Mouse (Mus musculus): ENCODE measurements around the gene Pla2g15. TPM values are rescaled to one million over a fixed set of nuclear protein-coding genes. Genes with fewer than 3 reads are reported as not detected.

The Pla2g15 gene
- polyA plus RNA-seq, 1 experiment from 2014 or later: 7.7 TPM

DNA sequence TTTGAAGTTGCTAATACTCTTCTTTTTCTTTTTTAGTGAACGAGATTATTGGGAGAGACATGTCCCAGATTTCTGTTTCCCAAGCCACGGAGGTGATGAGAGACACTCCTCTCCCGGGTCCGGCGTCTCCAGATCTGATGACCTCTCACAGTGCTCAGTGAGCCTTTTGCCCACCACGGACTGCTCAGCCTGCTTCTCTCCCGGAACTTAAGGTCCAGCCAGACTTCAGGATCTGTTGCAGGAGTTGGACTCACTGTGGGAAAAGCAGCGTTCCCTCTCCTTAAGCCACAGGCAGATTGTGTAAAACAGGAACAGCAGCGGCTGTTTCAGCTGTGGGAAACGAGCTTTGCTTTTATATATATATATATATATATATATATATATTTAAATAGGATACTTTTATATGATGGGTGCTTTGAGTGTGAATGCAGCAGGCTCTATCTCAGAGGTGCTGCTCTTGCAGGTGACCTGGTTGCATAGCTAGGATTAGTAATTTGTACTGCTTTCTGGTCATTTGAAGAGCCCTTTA is 22.3 kb upstream of the Pla2g15 start:
- Histone ChIP-seq H3K36me3 (replicated peaks; ENCODE audit: insufficient read depth, low read length) (peaks cover 57% of the 10 kb centered on the region), H3K4me3 (ENCODE audit: low read depth, low read length) (no peak overlapping the region), H3K9me3 (ENCODE audit: low read length) (no peaks in the 10 kb centered on the region), H3K9ac (replicated peaks) (no peak overlapping the region), H3K4me1 (ENCODE audit: insufficient read depth) (peaks cover 5% of the 10 kb centered on the region; the same call in 1 of the 2 replicates), H3K4me2 (ENCODE audit: low read depth, low read length) (no peak overlapping the region), H3K27ac (ENCODE audit: low read depth) (no peak overlapping the region), H3K27me3 (ENCODE audit: insufficient read depth, low read length) (no peaks in the 10 kb centered on the region)
- WGBS (ENCODE audit: insufficient replicate concordance): 88% methylated on average over 10 of the region's 10 CpGs
- no peak for ATAC-seq
- DNase-seq: no peak
- no peak for TF ChIP-seq EP300 (IDR thresholded peaks at IDR 0.05; ENCODE audit: low read depth)
- TF ChIP-seq CTCF (IDR thresholded peaks at IDR 0.05; ENCODE audit: low read depth): no peak

DNA sequence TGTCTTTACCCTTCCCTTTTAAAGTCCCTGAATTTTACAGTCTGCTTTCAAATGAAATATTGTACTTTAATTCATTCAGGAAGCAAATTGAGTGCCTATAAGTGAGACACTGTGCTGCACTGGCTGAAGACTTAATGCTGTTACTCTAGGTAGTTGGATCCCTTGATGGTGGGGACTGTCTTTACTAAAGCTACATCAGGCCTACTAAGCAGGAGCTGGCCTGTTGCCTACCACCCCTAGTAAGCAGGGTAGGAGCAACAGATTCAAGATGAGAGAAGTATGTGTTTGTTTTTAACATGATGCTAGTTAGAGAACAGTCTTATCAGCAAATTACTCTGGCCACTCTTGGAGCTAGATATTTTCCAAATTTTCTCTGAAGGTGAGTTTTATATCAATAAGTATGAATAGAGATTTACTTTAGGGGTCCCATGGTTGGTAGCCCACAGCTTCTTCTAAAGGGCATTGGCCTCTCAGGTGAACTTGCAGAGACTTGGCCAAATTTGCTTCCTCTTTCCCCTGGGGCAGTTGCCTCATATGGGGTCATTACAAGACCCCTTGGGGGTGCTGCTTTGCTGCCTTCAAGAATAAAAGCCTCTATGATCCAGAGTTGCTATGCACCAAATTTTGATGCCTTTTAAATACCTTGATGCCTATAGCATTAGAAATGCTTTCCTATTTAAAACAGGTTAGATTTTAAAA is 20.8 kb upstream of the Pla2g15 start:
- H3K27me3 ChIP-seq (ENCODE audit: insufficient read depth, low read length): peaks cover under 1% of the 10 kb centered on the region
- DNase-seq (no peak), ATAC-seq (no peak)
- no peak overlapping the region for H3K4me2 ChIP-seq (ENCODE audit: low read depth, low read length)
- peaks cover 5% of the 10 kb centered on the region; the same call in 1 of the 2 replicates for H3K4me1 ChIP-seq (ENCODE audit: insufficient read depth)
- TF ChIP-seq EP300 (IDR thresholded peaks at IDR 0.05; ENCODE audit: low read depth) (no peak), CTCF (IDR thresholded peaks at IDR 0.05; ENCODE audit: low read depth) (no peak)
- H3K4me3 ChIP-seq (ENCODE audit: low read depth, low read length): no peak overlapping the region
- no peak overlapping the region for H3K9ac ChIP-seq (replicated peaks)
- H3K36me3 ChIP-seq (replicated peaks; ENCODE audit: insufficient read depth, low read length): peaks cover 59% of the 10 kb centered on the region
- 0 out of 2 replicates have a peak overlapping the region, but pooled peaks have one; percentile 49 for H3K27ac ChIP-seq (ENCODE audit: low read depth)
- no peaks in the 10 kb centered on the region for H3K9me3 ChIP-seq (ENCODE audit: low read length)

DNA sequence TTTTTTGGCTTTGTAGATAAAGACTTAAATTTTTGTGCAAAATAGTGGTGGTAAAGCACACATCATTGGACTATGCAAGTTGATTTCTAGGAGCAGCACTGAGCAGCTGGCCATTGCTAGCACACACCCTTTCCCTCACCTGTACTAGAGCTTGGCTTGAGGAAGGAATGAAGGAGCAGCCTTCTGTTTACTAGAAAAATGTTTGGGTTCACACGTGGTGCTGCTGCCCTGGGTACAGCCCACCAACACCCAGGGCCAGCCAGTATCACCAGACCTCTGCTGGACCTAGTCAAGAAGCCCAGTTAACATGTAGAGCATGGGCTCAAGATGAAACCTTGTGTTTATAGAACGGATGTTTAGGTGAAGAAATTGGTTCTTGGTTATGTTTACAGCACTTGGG is 20.2 kb upstream of the Pla2g15 start:
- Histone ChIP-seq H3K27ac (ENCODE audit: low read depth) (peak overlapping the region; percentile 49), H3K36me3 (replicated peaks; ENCODE audit: insufficient read depth, low read length) (peaks cover 58% of the 10 kb centered on the region), H3K27me3 (ENCODE audit: insufficient read depth, low read length) (peaks cover 6% of the 10 kb centered on the region), H3K4me3 (ENCODE audit: low read depth, low read length) (no peak overlapping the region), H3K4me2 (ENCODE audit: low read depth, low read length) (no peak overlapping the region), H3K4me1 (ENCODE audit: insufficient read depth) (peaks cover 5% of the 10 kb centered on the region; the same call in 1 of the 2 replicates), H3K9me3 (ENCODE audit: low read length) (no peaks in the 10 kb centered on the region), H3K9ac (replicated peaks) (no peak overlapping the region)
- DNase-seq (no peak), ATAC-seq (no peak)
- no peak for TF ChIP-seq EP300 (IDR thresholded peaks at IDR 0.05; ENCODE audit: low read depth)
- 71% methylated on average over 2 of the region's 2 CpGs for WGBS (ENCODE audit: insufficient replicate concordance)

DNA sequence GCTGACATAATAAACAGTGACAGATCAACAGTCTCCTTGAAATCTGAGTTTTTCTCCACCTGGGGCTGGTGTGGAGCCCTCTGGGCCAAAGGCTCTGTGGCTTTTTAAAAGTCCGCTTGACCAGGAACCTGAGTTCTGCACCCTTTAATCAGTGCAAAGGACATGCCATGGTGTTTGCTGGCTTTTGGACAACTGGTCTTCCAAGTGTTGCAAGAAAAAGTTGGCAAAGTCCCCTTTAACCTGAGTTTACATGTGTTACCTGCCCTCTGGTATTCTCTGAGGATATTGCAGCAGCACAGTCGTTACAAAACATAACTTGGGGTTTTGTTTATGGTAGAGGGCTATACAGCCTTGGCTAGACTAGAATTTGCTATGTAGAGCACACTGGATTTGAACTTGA is 19.7 kb upstream of the Pla2g15 start:
- Histone ChIP-seq H3K27ac (ENCODE audit: low read depth) (peak overlapping the region; percentile 82), H3K9ac (replicated peaks) (no peak overlapping the region), H3K9me3 (ENCODE audit: low read length) (no peaks in the 10 kb centered on the region), H3K4me3 (ENCODE audit: low read depth, low read length) (no peak overlapping the region), H3K4me1 (ENCODE audit: insufficient read depth) (peaks cover 5% of the 10 kb centered on the region; the same call in 1 of the 2 replicates), H3K36me3 (replicated peaks; ENCODE audit: insufficient read depth, low read length) (peaks cover 58% of the 10 kb centered on the region), H3K27me3 (ENCODE audit: insufficient read depth, low read length) (peaks cover 11% of the 10 kb centered on the region), H3K4me2 (ENCODE audit: low read depth, low read length) (no peak overlapping the region)
- TF ChIP-seq CTCF (IDR thresholded peaks at IDR 0.05; ENCODE audit: low read depth): no peak
- peak; percentile 87 for TF ChIP-seq EP300 (IDR thresholded peaks at IDR 0.05; ENCODE audit: low read depth)
- 54% methylated on average over 2 of the region's 2 CpGs for WGBS (ENCODE audit: insufficient replicate concordance)
- DNase-seq (peak; percentile 31), ATAC-seq (peak; percentile 12)

DNA sequence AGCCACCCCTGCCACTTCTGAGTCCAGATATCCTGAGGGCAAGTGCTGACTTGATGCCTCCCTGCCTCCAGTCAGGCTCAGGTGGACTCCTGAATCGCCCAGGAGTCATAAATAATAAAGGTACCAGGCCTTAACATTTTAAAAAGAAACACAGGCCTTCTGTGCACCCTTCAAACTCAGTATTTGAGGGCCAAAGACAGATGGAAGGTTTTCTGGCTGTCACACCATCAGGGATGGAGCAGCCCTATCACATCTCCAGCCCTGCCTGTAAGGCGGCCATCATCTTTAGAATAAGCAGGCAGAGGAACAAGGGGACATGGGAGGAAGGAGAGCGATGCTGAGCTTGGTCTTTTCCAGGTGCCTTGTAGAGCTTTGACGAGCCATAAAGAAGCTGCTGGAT is 19.2 kb upstream of the Pla2g15 start:
- Histone ChIP-seq H3K4me3 (ENCODE audit: low read depth, low read length) (no peak overlapping the region), H3K27ac (ENCODE audit: low read depth) (peak overlapping the region; percentile 82), H3K27me3 (ENCODE audit: insufficient read depth, low read length) (peaks cover 17% of the 10 kb centered on the region), H3K9me3 (ENCODE audit: low read length) (no peaks in the 10 kb centered on the region), H3K4me2 (ENCODE audit: low read depth, low read length) (no peak overlapping the region), H3K36me3 (replicated peaks; ENCODE audit: insufficient read depth, low read length) (peaks cover 58% of the 10 kb centered on the region), H3K9ac (replicated peaks) (no peak overlapping the region), H3K4me1 (ENCODE audit: insufficient read depth) (peaks cover 5% of the 10 kb centered on the region)
- ATAC-seq: no peak
- 77% methylated on average over 4 of the region's 4 CpGs for WGBS (ENCODE audit: insufficient replicate concordance)
- no peak for DNase-seq
- TF ChIP-seq CTCF (IDR thresholded peaks at IDR 0.05; ENCODE audit: low read depth): no peak
- no peak for TF ChIP-seq EP300 (IDR thresholded peaks at IDR 0.05; ENCODE audit: low read depth)

DNA sequence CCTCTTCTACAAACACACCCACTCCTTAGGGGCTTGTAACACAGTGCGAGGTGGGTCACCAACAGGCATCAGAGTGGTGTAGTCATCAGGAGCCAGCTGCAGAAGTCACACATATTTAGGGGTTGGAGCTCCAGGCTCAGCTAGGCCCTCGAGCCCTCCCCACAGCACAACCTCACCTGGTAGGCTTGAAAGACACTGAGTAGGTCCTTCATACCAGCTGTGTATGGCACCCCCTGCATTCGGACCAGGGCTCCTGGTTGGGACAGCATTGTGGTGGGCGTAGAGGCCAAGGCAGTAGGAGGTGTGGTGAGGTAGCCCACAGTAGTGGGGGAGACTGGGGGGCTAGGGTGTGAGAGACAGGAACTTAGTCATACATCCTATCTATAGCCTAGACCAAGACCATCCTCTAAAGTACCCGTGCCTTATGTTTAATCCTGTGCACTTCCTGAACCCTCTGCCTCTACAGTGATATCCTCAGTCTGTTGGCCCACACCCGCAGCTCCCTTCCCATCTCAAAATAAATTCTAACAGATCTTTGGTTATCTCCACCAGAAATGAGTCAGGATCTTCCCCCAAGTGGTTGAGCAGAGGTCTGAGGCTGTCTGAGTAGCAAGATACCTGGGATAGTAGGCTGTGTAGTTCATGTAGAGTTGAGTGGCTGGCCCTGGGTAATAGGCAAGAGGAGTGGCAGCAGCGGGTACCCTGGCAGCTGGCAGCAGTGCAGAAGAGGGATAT is 18.5 kb upstream of the Pla2g15 start:
- no peak overlapping the region for H3K4me2 ChIP-seq (ENCODE audit: low read depth, low read length)
- no peak overlapping the region for H3K4me3 ChIP-seq (ENCODE audit: low read depth, low read length)
- no peaks in the 10 kb centered on the region for H3K9me3 ChIP-seq (ENCODE audit: low read length)
- H3K36me3 ChIP-seq (replicated peaks; ENCODE audit: insufficient read depth, low read length): peaks cover 58% of the 10 kb centered on the region
- no peak for ATAC-seq
- peaks cover 11% of the 10 kb centered on the region for H3K4me1 ChIP-seq (ENCODE audit: insufficient read depth)
- peaks cover 23% of the 10 kb centered on the region for H3K27me3 ChIP-seq (ENCODE audit: insufficient read depth, low read length)
- DNase-seq: no peak
- peak overlapping the region; percentile 82 for H3K27ac ChIP-seq (ENCODE audit: low read depth)
- 59% methylated on average over 7 of the region's 7 CpGs for WGBS (ENCODE audit: insufficient replicate concordance)
- H3K9ac ChIP-seq (replicated peaks): no peak overlapping the region
- TF ChIP-seq CTCF (IDR thresholded peaks at IDR 0.05; ENCODE audit: low read depth) (no peak), EP300 (IDR thresholded peaks at IDR 0.05; ENCODE audit: low read depth) (no peak)

All from liver, postnatal 0 days (tissue).